Mouse (Mus musculus) gastrocnemius, postnatal 14 days (tissue): Measurements from ENCODE around the gene Ing2. TPM values are rescaled to one million over a fixed set of nuclear protein-coding genes. Genes with fewer than 3 reads are reported as not detected.

Source experiments
- DNase-seq: peaks from one replicate; pipeline ENCODE4 v3.0.0; 2021; ENCODE audit warnings: mixed read lengths
- intact Hi-C: fragments of 180-260 bp; cut with DNase I; formaldehyde crosslinking; loops from one replicate; pipeline ENCODE4 v1.15.1; 2025; ENCODE audit warnings: low total_unique reads
- total RNA-seq, 2 experiments: library from RNA; stranded (reverse); gene quantifications; 2 replicates each; pipeline ENCODE4 v1.2.3; 2021

Ing2 gene
- total RNA-seq, 2 experiments from 2014 or later = 17.2 to 18.1 TPM

DNA sequence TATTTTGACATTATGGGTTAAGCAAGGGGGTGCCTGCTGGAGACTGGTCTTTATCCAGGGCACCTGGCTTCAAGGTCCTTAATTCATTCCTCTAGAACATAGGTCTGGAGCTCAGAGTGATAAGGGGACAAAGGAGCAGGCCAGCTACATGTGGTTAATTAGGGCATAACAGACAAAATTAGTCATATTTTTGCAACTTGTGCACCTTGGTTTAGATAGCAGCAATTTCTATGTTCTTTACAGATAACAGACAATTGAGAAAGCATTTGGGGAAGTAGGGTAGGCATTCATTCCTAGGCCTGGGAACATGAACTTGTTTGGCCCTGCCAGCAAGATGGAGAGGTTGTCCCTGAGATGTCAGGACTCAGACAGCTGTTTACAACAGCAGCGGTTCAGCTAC lies 54.2 kb downstream of the Ing2 start:
- intact Hi-C loops = no loop called here

More for the DNA sequence above, 54.2 kb downstream of the Ing2 start:
- DNase-seq = no peak

Other genes starting within 250 kb of the Ing2 start
- gene Stox2, start 229.2 kb downstream of the Ing2 start, total RNA-seq = 10 to 100 TPM in 1 of 2 experiments, 1 to 10 TPM in 1; 9.4 to 10.5 TPM
- gene Trappc11, start 142.1 kb downstream of the Ing2 start, total RNA-seq = 10 to 100 TPM; 16.3 to 17.5 TPM
- 10 to 100 TPM; 27.2 to 32.5 TPM for gene Rwdd4a, start 141.9 kb downstream of the Ing2 start, total RNA-seq
- gene Cdkn2aip, start 38.4 kb upstream of the Ing2 start, total RNA-seq = 1 to 10 TPM; 5.5 to 5.8 TPM
- not detected for gene Cldn24, start 146.6 kb upstream of the Ing2 start, total RNA-seq
- under 1 TPM in 1 of 2 experiments, not detected in 1; 0.29 TPM for gene Cldn22, start 148.9 kb upstream of the Ing2 start, total RNA-seq